Mouse (Mus musculus): Measurements from ENCODE around the gene Pcgf1.

The Pcgf1 gene

GRCm38 (mm10) chr6:83065995-83066394, 11.7 kb upstream of the Pcgf1 start:
- peak in 1 of 2 experiments; percentile 26 for DNase-seq (ENCODE audit: low spot score in 2 of 2)

GRCm38 (mm10) chr6:83066441-83066840, 11.2 kb upstream of the Pcgf1 start:
- no peak for DNase-seq (ENCODE audit: low spot score in 2 of 2)

DNA sequence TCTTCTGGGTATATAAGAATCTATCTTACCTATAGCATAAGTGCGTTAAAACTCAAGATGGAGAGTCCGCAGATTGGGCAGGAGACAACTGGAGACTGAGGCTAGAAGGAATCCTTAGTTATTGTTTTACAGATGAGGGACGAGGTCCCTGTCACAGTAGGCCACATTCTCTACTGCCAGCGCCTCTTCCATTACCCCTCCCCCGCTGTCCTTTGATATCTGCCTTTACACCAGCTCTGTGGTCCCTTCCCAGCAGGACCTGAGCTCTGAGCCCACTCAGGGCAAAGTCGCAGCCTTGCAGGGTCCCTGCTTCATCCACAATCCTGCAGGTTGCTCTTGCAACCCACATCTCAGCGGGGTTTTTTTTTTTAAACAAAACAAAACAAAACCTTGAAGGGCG, 9.4 kb upstream of the Pcgf1 start:
- no peak for DNase-seq (ENCODE audit: low spot score in 2 of 2)

- DNase-seq (ENCODE audit: low spot score in 2 of 2): no peak
Measured at GRCm38 (mm10) chr6:83068706-83069487, 8.8 kb upstream of the Pcgf1 start.

GRCm38 (mm10) chr6:83069488-83070246, 8.0 kb upstream of the Pcgf1 start:
- DNase-seq (ENCODE audit: low spot score in 2 of 2): no peak

GRCm38 (mm10) chr6:83070247-83070310, 7.6 kb upstream of the Pcgf1 start, which contains the start of gene Tlx2:
Gene Tlx2 (minus strand): TSS chr6:83070293.
- no peak for DNase-seq (ENCODE audit: low spot score in 2 of 2)

- DNase-seq (ENCODE audit: low spot score in 2 of 2): peak in 1 of 2 experiments; percentile 44
Measured at GRCm38 (mm10) chr6:83070311-83071219, 7.1 kb upstream of the Pcgf1 start.

- DNase-seq (ENCODE audit: low spot score in 2 of 2): no peak
Measured at GRCm38 (mm10) chr6:83071220-83071619, 6.4 kb upstream of the Pcgf1 start.

GRCm38 (mm10) chr6:83074979-83075378, 2.7 kb upstream of the Pcgf1 start:
- DNase-seq (ENCODE audit: low spot score in 2 of 2): peak in 1 of 2 experiments; percentile 22

DNA sequence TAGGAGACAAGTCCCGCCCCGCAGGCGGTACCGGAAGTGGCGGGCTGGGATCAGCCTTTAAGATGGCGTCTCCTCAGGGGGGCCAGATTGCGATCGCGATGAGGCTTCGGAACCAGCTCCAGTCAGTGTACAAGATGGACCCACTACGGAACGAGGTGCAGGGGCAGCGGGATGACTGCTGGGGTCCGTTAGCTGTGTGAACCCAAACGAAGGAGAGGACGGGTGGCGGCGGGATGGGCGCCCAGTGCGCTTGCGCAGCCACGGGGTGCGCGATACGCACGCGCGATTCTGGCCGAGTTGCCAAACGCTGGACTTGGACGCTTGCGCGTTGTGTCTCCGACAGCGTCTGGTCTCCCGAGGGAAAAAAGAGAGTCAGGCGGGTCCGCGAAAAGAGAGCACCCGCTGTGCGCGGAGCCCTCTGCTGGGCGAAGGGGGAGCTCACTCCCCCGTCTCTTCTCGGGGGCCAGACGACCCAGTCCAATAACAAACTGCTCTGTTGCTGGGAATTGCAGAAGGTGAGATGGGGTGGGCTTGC, 722 bp downstream of the Pcgf1 start:
- peak; percentile 99 for DNase-seq (ENCODE audit: low spot score in 2 of 2)

- no peak for DNase-seq (ENCODE audit: low spot score in 2 of 2)
Measured at GRCm38 (mm10) chr6:83080210-83080609, 2.5 kb downstream of the Pcgf1 start.

- no peak for DNase-seq (ENCODE audit: low spot score in 2 of 2)
Measured at GRCm38 (mm10) chr6:83083497-83083896, 5.8 kb downstream of the Pcgf1 start.

DNA sequence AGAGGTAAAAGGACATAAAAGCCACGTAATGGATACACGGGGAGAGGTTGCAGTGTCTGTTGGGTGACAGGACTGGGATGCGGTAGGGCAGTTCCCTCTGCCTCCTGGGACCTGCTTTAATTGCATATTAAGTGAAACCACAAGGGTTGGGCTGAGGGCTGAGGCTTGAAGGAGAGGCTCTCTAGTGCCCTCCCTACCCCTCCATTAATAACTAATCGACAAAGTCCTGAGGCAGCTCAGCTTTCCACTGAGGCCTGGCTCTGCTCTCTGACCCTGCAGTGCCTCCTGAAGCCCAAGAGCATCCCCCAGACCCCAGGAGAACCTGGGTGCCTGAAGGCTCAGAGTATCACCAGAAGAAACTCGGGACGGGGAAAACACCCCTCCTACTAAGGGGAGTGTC, 6.8 kb downstream of the Pcgf1 start:
- no peak for DNase-seq (ENCODE audit: low spot score in 2 of 2)

DNA sequence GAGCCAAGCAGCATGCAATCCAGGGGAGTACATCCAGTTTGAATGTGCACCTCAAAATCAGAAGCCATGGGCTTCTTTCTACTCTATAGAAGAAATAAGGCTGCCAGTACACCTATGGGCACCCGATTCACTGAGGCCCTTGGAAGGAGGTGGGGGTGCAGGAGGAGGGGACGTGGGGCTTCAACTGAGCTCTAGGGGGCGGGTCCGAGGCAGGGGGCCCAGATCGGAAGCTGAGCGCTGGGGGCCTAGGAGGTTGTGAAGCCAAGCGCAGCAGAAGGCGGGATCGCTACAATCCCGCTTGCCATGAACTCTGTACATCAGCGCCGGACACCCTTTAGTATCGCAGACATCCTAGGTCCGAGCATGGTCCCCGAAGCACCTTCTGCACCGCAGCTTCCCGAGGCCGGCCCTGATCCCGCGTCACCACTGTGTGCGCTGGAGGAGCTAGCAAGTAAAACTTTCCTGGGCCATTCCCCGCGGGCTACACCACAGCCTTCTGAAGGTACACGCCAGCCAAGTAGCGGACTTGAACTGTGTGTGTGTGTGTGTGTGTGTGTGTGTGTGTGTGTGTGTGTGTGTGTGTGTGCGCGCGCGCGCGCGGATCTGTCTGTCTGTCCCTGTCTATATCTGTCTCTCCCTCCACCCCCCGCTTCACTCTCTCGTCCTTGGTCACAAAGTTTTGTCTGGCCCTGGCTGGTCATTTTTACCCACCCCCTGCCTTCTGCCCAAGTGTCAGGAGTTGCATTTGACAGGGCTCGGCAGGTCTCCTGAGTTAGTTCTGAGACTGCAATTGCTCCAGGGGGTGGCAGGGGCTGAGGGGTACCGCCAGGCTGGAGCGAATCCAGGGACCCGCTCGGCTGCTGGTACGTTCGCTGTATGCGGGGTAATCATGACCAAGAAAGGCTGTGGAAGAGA, 8.7 kb downstream of the Pcgf1 start, which contains the start of gene Lbx2:
Gene Lbx2 (plus strand): TSS at position 247 of the 915 bp plus-strand sequence.
- DNase-seq (ENCODE audit: low spot score in 2 of 2): no peak

DNA sequence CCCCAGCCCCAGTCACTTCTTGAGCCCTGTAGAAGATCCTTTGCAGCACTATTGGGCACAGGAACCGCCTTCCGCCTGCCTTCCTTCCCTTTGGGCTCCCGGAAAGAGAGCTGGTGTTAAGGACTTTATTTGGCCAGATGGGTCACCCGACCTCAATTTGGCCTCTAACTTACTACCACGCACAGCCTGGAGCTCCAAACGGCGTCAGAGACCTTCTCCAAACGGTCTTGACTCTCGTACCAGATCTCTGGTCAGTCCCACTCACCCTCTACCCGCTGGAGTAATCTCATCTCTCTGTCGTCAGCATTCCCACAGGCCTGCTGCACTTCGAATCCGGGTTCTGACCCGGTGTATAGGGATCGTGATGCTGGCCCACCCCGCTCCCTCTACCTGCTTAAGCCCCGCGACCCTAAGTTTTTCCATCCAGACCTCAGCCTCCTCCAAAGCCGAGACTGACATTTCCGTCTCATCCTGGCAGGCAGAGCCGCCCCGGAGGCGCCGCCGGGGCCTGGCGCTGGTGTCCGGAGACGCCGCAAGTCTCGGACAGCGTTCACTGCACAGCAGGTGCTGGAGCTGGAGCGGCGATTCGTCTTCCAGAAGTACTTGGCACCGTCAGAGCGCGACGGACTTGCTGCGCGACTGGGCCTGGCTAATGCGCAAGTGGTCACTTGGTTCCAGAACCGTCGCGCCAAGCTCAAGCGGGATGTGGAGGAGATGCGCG, 9.7 kb downstream of the Pcgf1 start:
- no peak for DNase-seq (ENCODE audit: low spot score in 2 of 2)

- no peak for DNase-seq (ENCODE audit: low spot score in 2 of 2)
Measured at GRCm38 (mm10) chr6:83087926-83088260, 10.2 kb downstream of the Pcgf1 start.

GRCm38 (mm10) chr6:83092416-83093127, 14.9 kb downstream of the Pcgf1 start:
- no peak for DNase-seq (ENCODE audit: low spot score in 2 of 2)

GRCm38 (mm10) chr6:83095968-83096367, 18.3 kb downstream of the Pcgf1 start:
- DNase-seq (ENCODE audit: low spot score in 2 of 2): no peak

DNA sequence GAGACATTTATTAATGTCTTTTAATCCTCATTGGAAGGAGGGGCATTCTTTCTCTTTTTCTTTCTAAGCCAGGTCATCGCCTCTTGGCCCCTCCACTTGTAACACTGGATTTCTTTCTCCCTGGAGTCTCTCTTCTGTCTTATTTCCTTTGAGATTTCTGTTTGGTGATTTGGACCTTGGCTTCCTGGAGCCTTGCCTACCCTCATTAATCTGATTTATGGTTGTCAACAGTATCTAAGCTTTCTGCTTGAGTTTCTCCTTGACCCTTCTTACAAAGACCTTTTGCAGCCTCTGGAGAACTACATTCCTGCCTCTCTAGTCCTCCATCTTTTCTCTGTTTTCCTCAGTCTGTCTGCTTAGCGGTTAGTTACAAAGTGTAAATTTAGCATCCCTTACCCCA, 20.7 kb downstream of the Pcgf1 start:
- no peak for DNase-seq (ENCODE audit: low spot score in 2 of 2)

DNA sequence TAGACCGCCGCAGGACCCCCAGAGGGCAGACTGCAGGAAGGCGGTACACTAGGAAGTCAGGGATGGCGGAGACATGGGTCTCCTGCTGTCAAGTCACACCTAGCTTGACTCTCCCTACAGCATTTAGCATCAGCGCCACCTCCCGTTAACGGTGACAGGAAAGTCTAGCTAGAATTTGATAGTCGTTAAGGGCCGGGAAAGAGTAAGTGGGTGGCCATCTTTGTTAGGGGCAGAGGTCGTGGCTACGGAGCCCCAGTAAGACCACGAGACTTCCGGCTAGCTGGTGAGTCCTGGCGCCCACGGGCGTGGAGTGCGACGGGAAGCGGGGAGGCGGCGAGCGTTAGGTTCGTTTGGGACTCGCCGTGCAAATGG, 23.6 kb downstream of the Pcgf1 start, which contains the start of the genes Ccdc142 and Gm42688:
Gene Ccdc142 (plus strand): TSS at position 286 of the 372 bp plus-strand sequence.
Gene Gm42688 (plus strand): TSS at position 302 of the 372 bp plus-strand sequence.
- peak; percentile 78 to 84 for DNase-seq (ENCODE audit: low spot score in 2 of 2)
